Comparison of ENCODE assay signal across 8 mouse cellular contexts in the genomic region with DNA sequence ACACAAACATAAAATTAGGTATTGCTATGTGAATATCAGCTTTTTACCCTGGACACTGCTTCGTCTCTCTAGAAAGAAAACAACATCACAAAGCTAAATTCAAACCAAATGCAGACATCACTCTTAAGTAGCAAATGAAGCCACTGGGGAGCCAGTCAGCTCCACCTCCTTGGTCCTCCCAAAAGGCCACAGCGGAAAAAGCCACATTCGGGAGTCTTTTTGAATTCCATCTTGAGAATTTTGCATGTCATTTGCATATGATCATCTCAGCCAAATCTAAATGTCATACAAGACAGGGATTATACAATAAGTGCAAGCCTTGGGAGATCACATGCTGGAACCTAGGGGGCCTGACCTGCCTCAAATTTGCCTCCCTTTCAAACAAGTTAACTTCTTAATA.
DNase-seq lines count a peak whose midpoint lies in the region; ATAC-seq lines count a peak whose summit lies in the region.

No protein-coding gene starts in this region.

- WGBS in forebrain, embryonic 14.5 days = 48% methylated on average over 3 of the region's 3 CpGs
- 52% methylated on average over 3 of the region's 3 CpGs for WGBS in forebrain, embryonic 12.5 days
- WGBS in hindbrain, embryonic 13.5 days = 30% methylated on average over 3 of the region's 3 CpGs
- 41% methylated on average over 3 of the region's 3 CpGs for WGBS in hindbrain, embryonic 16.5 days
- 30% methylated on average over 3 of the region's 3 CpGs for WGBS in midbrain, embryonic 13.5 days

- no peaks in the 10 kb centered on the region for H3K27me3 ChIP-seq in forebrain, embryonic 14.5 days (replicated peaks; ENCODE audit: control insufficient read depth, insufficient read depth, low read length)
- no peaks in the 10 kb centered on the region for H3K27me3 ChIP-seq in forebrain, embryonic 12.5 days
- H3K27me3 ChIP-seq in hindbrain, embryonic 13.5 days = no peaks in the 10 kb centered on the region
- H3K27me3 ChIP-seq in hindbrain, embryonic 16.5 days (replicated peaks; ENCODE audit: control insufficient read depth, insufficient read depth, low read length) = no peaks in the 10 kb centered on the region
- no peaks in the 10 kb centered on the region for H3K27me3 ChIP-seq in midbrain, embryonic 13.5 days

- ATAC-seq in forebrain, embryonic 14.5 days = no peak
- no peak for ATAC-seq in forebrain, embryonic 12.5 days (ENCODE audit: low FRiP score)
- ATAC-seq in hindbrain, embryonic 13.5 days (ENCODE audit: low FRiP score) = no peak
- ATAC-seq in hindbrain, embryonic 16.5 days = no peak
- ATAC-seq in midbrain, embryonic 13.5 days = no peak

- no peak for DNase-seq in forebrain, embryonic 14.5 days (ENCODE audit: low spot score)
- peak; percentile 28 for DNase-seq in right cerebral cortex, adult 18-20 months
- no peak for DNase-seq in right cerebral cortex, postnatal 36 days (ENCODE audit: low spot score in 2 of 2)
- DNase-seq in spleen, postnatal 4 days (ENCODE audit: low spot score in 2 of 2) = no peak

- peaks cover 27% of the 10 kb centered on the region for H3K4me1 ChIP-seq in forebrain, embryonic 14.5 days (ENCODE audit: control insufficient read depth, insufficient read depth, low read length)
- H3K4me1 ChIP-seq in forebrain, embryonic 12.5 days = peaks cover 31% of the 10 kb centered on the region
- H3K4me1 ChIP-seq in hindbrain, embryonic 13.5 days (replicated peaks) = peaks cover 33% of the 10 kb centered on the region
- H3K4me1 ChIP-seq in hindbrain, embryonic 16.5 days (ENCODE audit: control insufficient read depth, insufficient read depth, low read depth, low read length) = peaks cover 14% of the 10 kb centered on the region
- H3K4me1 ChIP-seq in midbrain, embryonic 13.5 days (replicated peaks) = peaks cover 34% of the 10 kb centered on the region

- no peaks in the 10 kb centered on the region for H3K9me3 ChIP-seq in forebrain, embryonic 14.5 days (replicated peaks; ENCODE audit: control insufficient read depth, low read length)
- H3K9me3 ChIP-seq in forebrain, embryonic 12.5 days = no peaks in the 10 kb centered on the region
- H3K9me3 ChIP-seq in hindbrain, embryonic 13.5 days = no peaks in the 10 kb centered on the region
- H3K9me3 ChIP-seq in hindbrain, embryonic 16.5 days (ENCODE audit: control insufficient read depth, low read length) = no peaks in the 10 kb centered on the region
- H3K9me3 ChIP-seq in midbrain, embryonic 13.5 days = no peaks in the 10 kb centered on the region

- H3K9ac ChIP-seq in forebrain, embryonic 14.5 days (ENCODE audit: low read length) = no peak overlapping the region
- no peak overlapping the region for H3K9ac ChIP-seq in forebrain, embryonic 12.5 days
- H3K9ac ChIP-seq in hindbrain, embryonic 13.5 days = no peak overlapping the region
- H3K9ac ChIP-seq in hindbrain, embryonic 16.5 days (ENCODE audit: low read depth, low read length) = no peak overlapping the region
- H3K9ac ChIP-seq in midbrain, embryonic 13.5 days (replicated peaks) = no peak overlapping the region

- no peak overlapping the region for H3K4me2 ChIP-seq in forebrain, embryonic 14.5 days (ENCODE audit: low read length)
- H3K4me2 ChIP-seq in forebrain, embryonic 12.5 days = no peak overlapping the region
- no peak overlapping the region for H3K4me2 ChIP-seq in hindbrain, embryonic 13.5 days
- H3K4me2 ChIP-seq in hindbrain, embryonic 16.5 days (ENCODE audit: low read length) = no peak overlapping the region
- no peak overlapping the region for H3K4me2 ChIP-seq in midbrain, embryonic 13.5 days (replicated peaks)

- H3K36me3 ChIP-seq in forebrain, embryonic 14.5 days (ENCODE audit: control insufficient read depth, insufficient read depth, low read length) = no peaks in the 10 kb centered on the region
- no peaks in the 10 kb centered on the region for H3K36me3 ChIP-seq in forebrain, embryonic 12.5 days (replicated peaks)
- no peaks in the 10 kb centered on the region for H3K36me3 ChIP-seq in hindbrain, embryonic 13.5 days
- no peaks in the 10 kb centered on the region for H3K36me3 ChIP-seq in hindbrain, embryonic 16.5 days (ENCODE audit: control insufficient read depth, insufficient read depth, low read length)
- no peaks in the 10 kb centered on the region for H3K36me3 ChIP-seq in midbrain, embryonic 13.5 days

- H3K27ac ChIP-seq in forebrain, embryonic 14.5 days (ENCODE audit: low read depth, low read length) = 0 out of 2 replicates have a peak overlapping the region, but pooled peaks have one; percentile 44
- H3K27ac ChIP-seq in forebrain, embryonic 12.5 days = no peak overlapping the region
- H3K27ac ChIP-seq in hindbrain, embryonic 13.5 days = peak overlapping the region; percentile 44; the same call in 1 of the 2 replicates
- H3K27ac ChIP-seq in hindbrain, embryonic 16.5 days (ENCODE audit: low read depth, low read length) = no peak overlapping the region
- no peak overlapping the region for H3K27ac ChIP-seq in midbrain, embryonic 13.5 days

- H3K4me3 ChIP-seq in forebrain, embryonic 14.5 days (ENCODE audit: low read depth, low read length) = no peak overlapping the region
- no peak overlapping the region for H3K4me3 ChIP-seq in forebrain, embryonic 12.5 days (replicated peaks)
- no peak overlapping the region for H3K4me3 ChIP-seq in hindbrain, embryonic 13.5 days
- no peak overlapping the region for H3K4me3 ChIP-seq in hindbrain, embryonic 16.5 days (ENCODE audit: low read length)
- no peak overlapping the region for H3K4me3 ChIP-seq in midbrain, embryonic 13.5 days (replicated peaks)

Comparison
In these comparisons a context has a peak if more than half of its experiments do, and no peak if none do; other contexts are left out.
1. H3K27ac ChIP-seq: peak in forebrain, embryonic 14.5 days (single experiment) and hindbrain, embryonic 13.5 days (single experiment); none in forebrain, embryonic 12.5 days (single experiment), hindbrain, embryonic 16.5 days (single experiment) and midbrain, embryonic 13.5 days (single experiment).